Mouse (Mus musculus): ENCODE measurements around the gene Olfr535. TPM values are rescaled to one million over a fixed set of nuclear protein-coding genes. Genes with fewer than 3 reads are reported as not detected.
"Not testable (repeated sequence)": the region's sequence is repeated elsewhere in the genome, so short reads cannot be mapped to it uniquely, and the experiment has no call there.

Olfr535 gene
- polyA plus RNA-seq (2016; fragmentation: Nextera tagmentation; extraction: Ambion mirVana) = not detected in 2 replicates

GRCm38 (mm10) chr7:140483916-140484315 is at the start of gene Olfr535:
Gene Olfr535, plus strand, starts transcription at chr7:140484216.
- Histone ChIP-seq H3K4me2 (replicated peaks) (no peak within 1 kb of the TSS), H3K36me3 (no peaks in the 10 kb centered on the region), H3K27me3 (replicated peaks) (no peaks in the 10 kb centered on the region), H3K9ac (no peak within 1 kb of the TSS), H3K9me3 (no peaks in the 10 kb centered on the region), H3K27ac (no peak within 1 kb of the TSS), H3K4me1 (no peaks in the 10 kb centered on the region), H3K4me3 (no peak within 1 kb of the TSS)
- 94% methylated on average over 1 of the region's 1 CpGs for WGBS
- no peak for ATAC-seq (ENCODE audit: low FRiP score, low read depth)

- ATAC-seq (ENCODE audit: low FRiP score, low read depth) = no peak
- Histone ChIP-seq H3K9me3 (no peaks in the 10 kb centered on the region), H3K36me3 (no peaks in the 10 kb centered on the region), H3K27ac (no peak overlapping the region), H3K4me3 (no peak overlapping the region), H3K4me2 (replicated peaks) (no peak overlapping the region), H3K27me3 (replicated peaks) (no peaks in the 10 kb centered on the region), H3K4me1 (no peaks in the 10 kb centered on the region), H3K9ac (no peak overlapping the region)
- WGBS = 86% methylated on average over 1 of the region's 1 CpGs
Measured at GRCm38 (mm10) chr7:140443141-140443540, 40.9 kb upstream of the Olfr535 start.

GRCm38 (mm10) chr7:140463070-140463469 is 20.9 kb upstream of the Olfr535 start, which contains the start of gene Olfr533:
Gene Olfr533, plus strand, starts transcription at chr7:140463370.
- not testable (repeated sequence) for H3K9ac ChIP-seq; H3K4me1 ChIP-seq; H3K4me3 ChIP-seq; H3K4me2 ChIP-seq (replicated peaks); H3K27ac ChIP-seq; H3K27me3 ChIP-seq (replicated peaks); ATAC-seq (ENCODE audit: low FRiP score, low read depth); H3K36me3 ChIP-seq; H3K9me3 ChIP-seq
- WGBS = 100% methylated on average over 1 of the region's 1 CpGs

GRCm38 (mm10) chr7:140477886-140478285 is 6.1 kb upstream of the Olfr535 start:
- Histone ChIP-seq H3K36me3 (no peaks in the 10 kb centered on the region), H3K4me2 (replicated peaks) (no peak overlapping the region), H3K4me3 (no peak overlapping the region), H3K4me1 (no peaks in the 10 kb centered on the region), H3K9me3 (peaks cover 5% of the 10 kb centered on the region; the same call in 1 of the 2 replicates), H3K27ac (no peak overlapping the region), H3K27me3 (replicated peaks) (no peaks in the 10 kb centered on the region), H3K9ac (no peak overlapping the region)
- no peak for ATAC-seq (ENCODE audit: low FRiP score, low read depth)
- 74% methylated on average over 1 of the region's 1 CpGs for WGBS

GRCm38 (mm10) chr7:140478733-140479132 is 5.3 kb upstream of the Olfr535 start:
- H3K27ac ChIP-seq = no peak overlapping the region
- no peak overlapping the region for H3K4me3 ChIP-seq
- 91% methylated on average over 1 of the region's 1 CpGs for WGBS
- H3K9me3 ChIP-seq = peaks cover 5% of the 10 kb centered on the region; the same call in 1 of the 2 replicates
- H3K4me1 ChIP-seq = no peaks in the 10 kb centered on the region
- H3K9ac ChIP-seq = no peak overlapping the region
- H3K4me2 ChIP-seq (replicated peaks) = no peak overlapping the region
- no peaks in the 10 kb centered on the region for H3K36me3 ChIP-seq
- no peaks in the 10 kb centered on the region for H3K27me3 ChIP-seq (replicated peaks)
- no peak for ATAC-seq (ENCODE audit: low FRiP score, low read depth)

- WGBS = 90% methylated on average over 1 of the region's 1 CpGs
- H3K4me1 ChIP-seq = no peaks in the 10 kb centered on the region
- no peak for ATAC-seq (ENCODE audit: low FRiP score, low read depth)
- no peaks in the 10 kb centered on the region for H3K27me3 ChIP-seq (replicated peaks)
- H3K4me3 ChIP-seq = no peak overlapping the region
- no peaks in the 10 kb centered on the region for H3K36me3 ChIP-seq
- no peaks in the 10 kb centered on the region for H3K9me3 ChIP-seq
- H3K27ac ChIP-seq = no peak overlapping the region
- H3K9ac ChIP-seq = no peak overlapping the region
- H3K4me2 ChIP-seq (replicated peaks) = no peak overlapping the region
Measured at GRCm38 (mm10) chr7:140488981-140489380, 5.0 kb downstream of the Olfr535 start.

GRCm38 (mm10) chr7:140494231-140494630 is 10.2 kb downstream of the Olfr535 start:
- Histone ChIP-seq H3K27ac (no peak overlapping the region), H3K9ac (no peak overlapping the region), H3K36me3 (no peaks in the 10 kb centered on the region), H3K9me3 (no peaks in the 10 kb centered on the region), H3K4me1 (no peaks in the 10 kb centered on the region), H3K4me2 (replicated peaks) (no peak overlapping the region), H3K4me3 (no peak overlapping the region), H3K27me3 (replicated peaks) (no peaks in the 10 kb centered on the region)
- ATAC-seq (ENCODE audit: low FRiP score, low read depth) = no peak
- WGBS = 14% methylated on average over 2 of the region's 2 CpGs

- Histone ChIP-seq H3K27ac (no peak overlapping the region), H3K4me1 (no peaks in the 10 kb centered on the region), H3K9me3 (no peaks in the 10 kb centered on the region), H3K27me3 (replicated peaks) (no peaks in the 10 kb centered on the region), H3K4me3 (no peak overlapping the region), H3K4me2 (replicated peaks) (no peak overlapping the region), H3K9ac (no peak overlapping the region), H3K36me3 (no peaks in the 10 kb centered on the region)
- no peak for ATAC-seq (ENCODE audit: low FRiP score, low read depth)
Measured at GRCm38 (mm10) chr7:140494702-140495101, 10.7 kb downstream of the Olfr535 start.

- not testable (repeated sequence) for H3K27ac ChIP-seq; H3K4me2 ChIP-seq (replicated peaks); H3K36me3 ChIP-seq; H3K27me3 ChIP-seq (replicated peaks); H3K4me1 ChIP-seq; ATAC-seq (ENCODE audit: low FRiP score, low read depth); H3K9ac ChIP-seq; H3K4me3 ChIP-seq; H3K9me3 ChIP-seq
- WGBS = 82% methylated on average over 2 of the region's 2 CpGs
Measured at GRCm38 (mm10) chr7:140507346-140508021, 23.5 kb downstream of the Olfr535 start, which contains the start of gene Olfr536. Gene Olfr536, minus strand, starts transcription at chr7:140507396.

- no peak for ATAC-seq (ENCODE audit: low FRiP score, low read depth)
- Histone ChIP-seq H3K4me1 (no peaks in the 10 kb centered on the region), H3K36me3 (no peaks in the 10 kb centered on the region)
Measured at GRCm38 (mm10) chr7:140539746-140540145, 55.7 kb downstream of the Olfr535 start.

More at GRCm38 (mm10) chr7:140539746-140540145, 55.7 kb downstream of the Olfr535 start:
- Histone ChIP-seq H3K27me3 (replicated peaks) (no peaks in the 10 kb centered on the region), H3K4me3 (no peak overlapping the region), H3K9ac (no peak overlapping the region), H3K9me3 (no peaks in the 10 kb centered on the region), H3K4me2 (replicated peaks) (no peak overlapping the region), H3K27ac (no peak overlapping the region)
- WGBS = 84% methylated on average over 2 of the region's 2 CpGs

Other genes starting within 250 kb of the Olfr535 start
- not detected in 2 replicates for gene 5830411N06Rik, start 236.9 kb upstream of the Olfr535 start, polyA plus RNA-seq (2016; fragmentation: Nextera tagmentation; extraction: Ambion mirVana)
- not detected in 2 replicates for gene Olfr525, start 163.4 kb upstream of the Olfr535 start, polyA plus RNA-seq (2016; fragmentation: Nextera tagmentation; extraction: Ambion mirVana)
- not detected in 2 replicates for gene Olfr527, start 150.2 kb upstream of the Olfr535 start, polyA plus RNA-seq (2016; fragmentation: Nextera tagmentation; extraction: Ambion mirVana)
- not detected in 2 replicates for gene Olfr60, start 122.5 kb upstream of the Olfr535 start, polyA plus RNA-seq (2016; fragmentation: Nextera tagmentation; extraction: Ambion mirVana)
- not detected in 2 replicates for gene Olfr530, start 107.9 kb upstream of the Olfr535 start, polyA plus RNA-seq (2016; fragmentation: Nextera tagmentation; extraction: Ambion mirVana)
- gene Olfr531, start 81.3 kb upstream of the Olfr535 start, polyA plus RNA-seq (2016; fragmentation: Nextera tagmentation; extraction: Ambion mirVana) = not detected in 2 replicates
- not detected in 2 replicates for gene Olfr532, start 62.6 kb upstream of the Olfr535 start, polyA plus RNA-seq (2016; fragmentation: Nextera tagmentation; extraction: Ambion mirVana)
- gene Olfr533, start 20.8 kb upstream of the Olfr535 start, polyA plus RNA-seq (2016; fragmentation: Nextera tagmentation; extraction: Ambion mirVana) = not detected in 2 replicates
- not detected in 2 replicates for gene Olfr536, start 23.2 kb downstream of the Olfr535 start, polyA plus RNA-seq (2016; fragmentation: Nextera tagmentation; extraction: Ambion mirVana)
- not detected in 2 replicates for gene Olfr538, start 83.7 kb downstream of the Olfr535 start, polyA plus RNA-seq (2016; fragmentation: Nextera tagmentation; extraction: Ambion mirVana)
- gene Olfr46, start 117.1 kb downstream of the Olfr535 start, polyA plus RNA-seq (2016; fragmentation: Nextera tagmentation; extraction: Ambion mirVana) = 0.03 TPM in 1 of 2 replicates, not detected in the other
- gene Olfr61, start 144.8 kb downstream of the Olfr535 start, polyA plus RNA-seq (2016; fragmentation: Nextera tagmentation; extraction: Ambion mirVana) = not detected in 2 replicates
- gene Olfr53, start 162.2 kb downstream of the Olfr535 start, polyA plus RNA-seq (2016; fragmentation: Nextera tagmentation; extraction: Ambion mirVana) = not detected in 2 replicates
- gene Olfr539, start 175.7 kb downstream of the Olfr535 start, polyA plus RNA-seq (2016; fragmentation: Nextera tagmentation; extraction: Ambion mirVana) = not detected in 2 replicates
- gene Olfr45, start 197.7 kb downstream of the Olfr535 start, polyA plus RNA-seq (2016; fragmentation: Nextera tagmentation; extraction: Ambion mirVana) = not detected in 2 replicates
- gene Olfr541, start 213.1 kb downstream of the Olfr535 start, polyA plus RNA-seq (2016; fragmentation: Nextera tagmentation; extraction: Ambion mirVana) = not detected in 2 replicates

Measured in neural tube, embryonic 12.5 days (tissue).